Mouse (Mus musculus) c-Kit-positive CD71-negative TER-119-negative erythroid progenitor cells, embryonic 14.5 days (primary cell): ENCODE results near the gene Krtap5-1.
"Not testable (repeated sequence)": the region's sequence is repeated elsewhere in the genome, so short reads cannot be mapped to it uniquely, and the experiment has no call there.

Experiments used
- DNase-seq: peaks from one replicate; pipeline ENCODE4 v3.0.0-alpha.2; 2013; ENCODE audit warnings: low read depth

Gene Krtap5-1

GRCm38 (mm10) chr7:142297018-142297417 lies at the start of gene Krtap5-1:
TSS of gene Krtap5-1 (minus strand) at chr7:142297118.
- not testable (repeated sequence) for DNase-seq

GRCm38 (mm10) chr7:142342247-142342640 lies 45.3 kb upstream of the Krtap5-1 start:
- DNase-seq = no peak

- no peak for DNase-seq
Observed at GRCm38 (mm10) chr7:142341564-142342246, 44.8 kb upstream of the Krtap5-1 start.

GRCm38 (mm10) chr7:142340269-142340970 lies 43.5 kb upstream of the Krtap5-1 start:
- peak; percentile 52 for DNase-seq

GRCm38 (mm10) chr7:142335151-142335550 lies 38.2 kb upstream of the Krtap5-1 start:
- no peak for DNase-seq

- peak; percentile 82 for DNase-seq
Observed at GRCm38 (mm10) chr7:142334246-142334645, 37.3 kb upstream of the Krtap5-1 start.

- DNase-seq = not testable (repeated sequence)
Observed at GRCm38 (mm10) chr7:142332741-142333140, 35.8 kb upstream of the Krtap5-1 start.

- DNase-seq = no peak
Observed at GRCm38 (mm10) chr7:142331281-142331680, 34.4 kb upstream of the Krtap5-1 start.

GRCm38 (mm10) chr7:142330271-142330724 lies 33.4 kb upstream of the Krtap5-1 start:
- DNase-seq = no peak

- no peak for DNase-seq
Observed at GRCm38 (mm10) chr7:142328507-142328906, 31.6 kb upstream of the Krtap5-1 start.

GRCm38 (mm10) chr7:142326714-142327445 lies 30.0 kb upstream of the Krtap5-1 start:
- DNase-seq = no peak

- DNase-seq = no peak
Observed at GRCm38 (mm10) chr7:142323396-142324117, 26.6 kb upstream of the Krtap5-1 start.

- DNase-seq = no peak
Observed at GRCm38 (mm10) chr7:142322641-142323040, 25.7 kb upstream of the Krtap5-1 start.

- DNase-seq = not testable (repeated sequence)
Observed at GRCm38 (mm10) chr7:142321637-142322306, 24.9 kb upstream of the Krtap5-1 start.

GRCm38 (mm10) chr7:142320906-142321305 lies 24.0 kb upstream of the Krtap5-1 start:
- DNase-seq = no peak

GRCm38 (mm10) chr7:142319124-142319523 lies 22.2 kb upstream of the Krtap5-1 start:
- no peak for DNase-seq

- no peak for DNase-seq
Observed at GRCm38 (mm10) chr7:142317216-142317615, 20.3 kb upstream of the Krtap5-1 start.

GRCm38 (mm10) chr7:142316558-142316957 lies 19.6 kb upstream of the Krtap5-1 start:
- DNase-seq = peak; percentile 34

GRCm38 (mm10) chr7:142314600-142315285 lies 17.8 kb upstream of the Krtap5-1 start:
- no peak for DNase-seq

GRCm38 (mm10) chr7:142303929-142304328 lies 7.0 kb upstream of the Krtap5-1 start:
- DNase-seq = not testable (repeated sequence)

GRCm38 (mm10) chr7:142303249-142303648 lies 6.3 kb upstream of the Krtap5-1 start, which contains the start of gene Krtap5-4:
TSS of gene Krtap5-4 (plus strand) at chr7:142303549.
- no peak for DNase-seq
